Comparison of ENCODE assay signal across 8 mouse cellular contexts in the genomic region with DNA sequence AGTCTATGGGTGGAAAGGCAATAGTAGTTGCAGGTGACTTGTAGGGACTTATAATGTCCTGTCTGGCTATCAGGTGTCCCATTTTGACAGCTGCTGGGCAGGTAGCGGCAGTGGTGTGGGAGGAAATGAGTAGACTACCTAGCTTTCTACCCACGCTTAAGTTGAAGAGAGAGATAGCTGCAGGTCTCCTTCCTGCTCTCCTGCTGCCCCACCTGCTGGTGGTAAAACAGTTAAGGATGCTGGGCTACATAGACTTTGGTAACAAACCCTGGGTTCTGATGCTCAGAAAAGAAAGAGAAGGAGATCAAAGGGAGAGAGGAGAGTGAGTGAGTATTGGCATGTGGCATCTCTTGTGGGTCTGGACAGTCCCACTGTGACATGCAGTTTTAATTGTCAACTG.
DNase-seq lines count a peak whose midpoint lies in the region; ATAC-seq and TF ChIP-seq lines count a peak whose summit lies in the region.

No protein-coding gene starts in this region.

- no peak overlapping the region for H3K9ac ChIP-seq in intestine, postnatal 0 days (ENCODE audit: low read depth, low read length)
- no peak overlapping the region for H3K9ac ChIP-seq in intestine, embryonic 16.5 days (ENCODE audit: low read depth, low read length)
- H3K9ac ChIP-seq in midbrain, embryonic 11.5 days (ENCODE audit: low read length), result no peak overlapping the region

- H3K4me3 ChIP-seq in intestine, postnatal 0 days (ENCODE audit: low read depth, low read length), result no peak overlapping the region
- no peak overlapping the region for H3K4me3 ChIP-seq in intestine, embryonic 16.5 days (ENCODE audit: low read length)
- no peak overlapping the region for H3K4me3 ChIP-seq in midbrain, embryonic 11.5 days (ENCODE audit: low read depth, low read length)

- no peak for ATAC-seq in intestine, postnatal 0 days
- no peak for ATAC-seq in intestine, embryonic 16.5 days
- no peak for ATAC-seq in midbrain, embryonic 11.5 days (ENCODE audit: low FRiP score)

- no peaks in the 10 kb centered on the region for H3K36me3 ChIP-seq in intestine, postnatal 0 days (ENCODE audit: control insufficient read depth, insufficient read depth)
- H3K36me3 ChIP-seq in intestine, embryonic 16.5 days (ENCODE audit: control insufficient read depth, insufficient read depth, low read length), result no peaks in the 10 kb centered on the region
- H3K36me3 ChIP-seq in midbrain, embryonic 11.5 days (ENCODE audit: control insufficient read depth, insufficient read depth, low read length), result no peaks in the 10 kb centered on the region

- 44% methylated on average over 2 of the region's 2 CpGs for WGBS in intestine, postnatal 0 days
- WGBS in intestine, embryonic 16.5 days, result 53% methylated on average over 2 of the region's 2 CpGs
- 74% methylated on average over 2 of the region's 2 CpGs for WGBS in midbrain, embryonic 11.5 days

- H3K9me3 ChIP-seq in intestine, postnatal 0 days (ENCODE audit: control insufficient read depth), result no peaks in the 10 kb centered on the region
- H3K9me3 ChIP-seq in intestine, embryonic 16.5 days (ENCODE audit: control insufficient read depth, low read length), result no peaks in the 10 kb centered on the region
- H3K9me3 ChIP-seq in midbrain, embryonic 11.5 days (ENCODE audit: control insufficient read depth, low read length), result no peaks in the 10 kb centered on the region

- peak; percentile 76 for TF ChIP-seq CTCF in intestine, postnatal 0 days (IDR thresholded peaks at IDR 0.05; ENCODE audit: low read depth)

- H3K4me2 ChIP-seq in intestine, postnatal 0 days (replicated peaks; ENCODE audit: low read depth), result no peak overlapping the region
- no peak overlapping the region for H3K4me2 ChIP-seq in intestine, embryonic 16.5 days (ENCODE audit: low read depth, low read length)
- no peak overlapping the region for H3K4me2 ChIP-seq in midbrain, embryonic 11.5 days

- no peak overlapping the region for H3K27ac ChIP-seq in intestine, postnatal 0 days (ENCODE audit: low read depth, low read length)
- H3K27ac ChIP-seq in intestine, embryonic 16.5 days (ENCODE audit: low read length), result no peak overlapping the region
- H3K27ac ChIP-seq in midbrain, embryonic 11.5 days (ENCODE audit: low read depth, low read length), result no peak overlapping the region

- no peaks in the 10 kb centered on the region for H3K27me3 ChIP-seq in intestine, postnatal 0 days (replicated peaks; ENCODE audit: control insufficient read depth, insufficient read depth, low read length)
- H3K27me3 ChIP-seq in intestine, embryonic 16.5 days (replicated peaks; ENCODE audit: control insufficient read depth, insufficient read depth, low read length), result no peaks in the 10 kb centered on the region
- H3K27me3 ChIP-seq in midbrain, embryonic 11.5 days (ENCODE audit: control insufficient read depth, insufficient read depth, low read length), result no peaks in the 10 kb centered on the region

- no peaks in the 10 kb centered on the region for H3K4me1 ChIP-seq in intestine, postnatal 0 days (replicated peaks; ENCODE audit: control insufficient read depth, insufficient read depth, low read length)
- 0 out of 2 replicates have a peak, but pooled peaks cover 1% of the 10 kb centered on the region for H3K4me1 ChIP-seq in intestine, embryonic 16.5 days (ENCODE audit: control insufficient read depth, insufficient read depth, low read length)
- no peaks in the 10 kb centered on the region for H3K4me1 ChIP-seq in midbrain, embryonic 11.5 days (ENCODE audit: control insufficient read depth, insufficient read depth, low read length)

- DNase-seq in T-cell, adult 2 months (ENCODE audit: low spot score), result peak; percentile 70
- DNase-seq in kidney, postnatal 36 days, result peak; percentile 58 to 79
- peak; percentile 44 to 69 for DNase-seq in spleen, postnatal 4 days (ENCODE audit: low spot score in 2 of 2)
- DNase-seq in midbrain, embryonic 11.5 days (ENCODE audit: low spot score, missing footprints), result no peak
- no peak for DNase-seq in adrenal gland, adult (ENCODE audit: inconsistent age in 2 of 2, low spot score in 1 of 2)
- DNase-seq in ovary, adult 18-20 months (ENCODE audit: low spot score), result no peak

Comparison
In these comparisons a context has a peak if more than half of its experiments do, and no peak if none do; other contexts are left out.
1. DNase-seq: peak in T-cell, adult 2 months (single experiment), kidney, postnatal 36 days (2 of 2) and spleen, postnatal 4 days (2 of 2); none in midbrain, embryonic 11.5 days (single experiment), adrenal gland, adult (0 of 2) and ovary, adult 18-20 months (single experiment).